Mouse (Mus musculus): ENCODE measurements around the gene Gfra4.

Gene Gfra4

DNA sequence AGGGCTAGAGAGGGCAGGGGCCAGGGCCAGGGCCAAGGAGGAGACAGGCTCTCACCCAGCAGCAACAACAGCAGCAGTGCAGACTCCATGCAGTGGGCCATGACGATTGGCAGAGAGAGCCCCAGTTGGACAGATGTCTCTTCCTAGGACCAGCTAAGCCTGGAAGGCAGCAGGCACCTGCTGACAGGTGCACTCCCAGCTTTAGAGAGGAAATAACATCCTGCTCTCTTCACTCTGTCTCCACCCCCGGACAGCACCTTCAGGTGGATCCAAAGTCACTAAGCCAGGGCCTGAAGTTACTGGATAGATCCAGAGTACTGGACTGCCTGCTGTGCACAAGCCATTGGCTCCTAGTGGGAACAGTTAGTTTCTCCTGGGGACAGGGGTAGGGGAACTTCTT, at the start of gene Gfra4:
Gene Gfra4 (minus strand): TSS at position 101 of the 400 bp plus-strand sequence.
- DNase-seq = no peak

DNA sequence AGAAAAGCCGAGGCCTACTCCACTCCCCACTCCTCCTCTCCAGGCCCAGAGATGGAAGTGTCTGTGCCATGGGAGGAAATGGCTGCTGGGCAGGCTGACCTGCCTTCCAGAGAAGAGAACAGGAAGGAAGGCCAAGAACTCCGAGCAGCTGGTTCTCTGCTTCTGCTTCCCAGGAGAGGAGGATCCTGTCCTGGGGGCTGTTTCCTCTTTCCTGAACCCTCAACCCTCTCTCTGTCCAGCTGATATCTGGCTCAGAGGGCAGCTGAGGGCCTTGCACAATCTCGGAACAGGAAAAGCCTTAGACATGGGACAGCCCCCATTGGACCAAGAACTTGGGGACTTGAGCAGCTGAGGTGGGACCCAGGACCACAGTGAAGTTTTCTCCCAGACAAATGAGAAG, 48.0 kb upstream of the Gfra4 start:
- DNase-seq = peak; percentile 19

DNA sequence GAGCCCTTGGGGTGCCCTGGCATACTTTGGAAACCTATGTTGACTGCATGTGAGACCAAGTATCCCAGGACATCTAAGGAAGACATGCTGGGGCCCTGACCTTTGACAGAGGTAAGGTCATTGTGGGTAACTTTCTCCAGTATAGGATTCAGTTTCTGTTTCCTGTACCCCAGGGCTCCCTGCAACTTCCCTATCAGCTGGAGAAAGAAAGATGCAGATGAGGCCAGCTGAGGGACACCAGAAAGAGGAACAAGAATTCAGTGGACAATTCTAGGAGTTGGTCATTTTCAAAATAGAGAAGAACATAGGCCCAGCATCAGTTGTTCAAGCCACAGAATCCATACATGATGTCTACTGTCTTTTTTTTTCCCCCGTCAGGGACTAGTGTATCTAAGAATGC, 46.7 kb upstream of the Gfra4 start:
- DNase-seq = no peak

DNA sequence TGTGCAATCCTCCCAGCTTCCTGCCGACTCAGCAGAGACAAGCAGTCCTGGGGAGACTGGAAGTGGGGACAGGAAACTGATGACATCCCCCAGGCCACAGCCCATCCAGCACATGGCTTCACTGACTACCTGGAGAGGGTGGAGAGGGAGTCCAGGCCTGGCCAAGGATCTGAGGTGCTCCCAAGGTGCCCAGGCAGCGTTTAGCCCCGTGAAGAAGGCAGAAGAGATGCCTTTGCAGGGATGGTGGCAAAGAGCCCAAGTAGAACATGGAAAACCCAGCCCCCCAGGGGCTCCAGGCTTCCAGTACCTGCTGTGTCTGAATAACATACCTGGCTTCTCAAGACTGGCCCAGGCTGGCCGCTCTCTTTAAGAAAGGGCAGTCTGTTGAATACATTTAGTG, 45.7 kb upstream of the Gfra4 start:
- no peak for DNase-seq

DNA sequence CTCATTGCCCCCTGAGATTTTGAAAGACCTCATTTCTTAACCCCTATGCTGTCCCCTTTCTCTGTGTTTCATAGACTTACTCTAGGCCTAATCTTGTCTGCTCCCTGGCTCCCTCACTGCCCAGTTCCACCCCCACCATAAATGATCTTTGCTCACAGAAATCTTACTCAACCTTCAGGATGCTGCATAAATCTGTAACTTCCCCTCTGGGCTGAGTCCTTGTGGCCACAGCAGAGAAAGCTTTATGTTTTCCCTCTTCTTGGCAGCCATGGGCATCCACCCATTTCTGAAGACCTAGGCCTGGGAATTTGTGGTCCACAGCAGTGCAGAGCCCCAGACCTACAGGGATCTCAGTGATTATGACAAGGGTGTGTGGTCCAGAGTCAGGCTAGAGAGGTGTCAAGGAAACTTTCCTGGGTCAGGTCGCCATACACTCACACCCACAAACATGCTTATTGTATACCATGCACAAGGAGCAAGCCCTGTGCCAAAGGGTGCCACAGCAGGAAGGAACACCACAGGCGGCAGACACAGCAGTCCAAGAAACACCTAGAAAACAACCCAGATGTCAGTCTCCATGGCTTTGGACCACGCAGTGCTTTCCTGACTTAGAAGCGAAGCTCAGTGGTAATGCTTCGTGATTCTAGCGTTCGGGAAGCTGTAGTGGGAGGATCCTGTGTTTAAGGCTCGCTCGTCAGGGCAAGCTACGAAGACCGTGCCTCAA, 43.9 kb upstream of the Gfra4 start, which contains the start of gene Siglec1:
Gene Siglec1 (minus strand): TSS at position 99 of the 724 bp plus-strand sequence.
- DNase-seq = no peak

DNA sequence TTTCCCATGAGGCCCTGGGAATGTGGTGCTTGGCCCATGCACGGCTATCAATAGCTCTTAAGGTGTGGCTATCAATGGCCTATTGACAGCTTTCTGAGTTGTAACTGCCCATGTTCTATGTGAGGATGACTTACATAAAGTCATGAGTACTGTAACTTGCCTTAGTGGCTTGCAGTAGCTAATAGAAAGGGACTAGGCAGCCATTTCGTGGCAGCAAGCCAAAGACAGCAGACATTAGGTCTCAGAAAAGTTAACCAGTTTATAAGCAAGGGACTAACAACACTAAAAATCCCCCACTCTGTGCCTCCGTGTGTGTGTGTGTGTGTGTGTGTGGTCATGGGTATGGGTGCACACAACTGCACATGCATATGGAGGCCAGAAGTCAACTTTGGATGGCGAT, 41.3 kb upstream of the Gfra4 start:
- no peak for DNase-seq

DNA sequence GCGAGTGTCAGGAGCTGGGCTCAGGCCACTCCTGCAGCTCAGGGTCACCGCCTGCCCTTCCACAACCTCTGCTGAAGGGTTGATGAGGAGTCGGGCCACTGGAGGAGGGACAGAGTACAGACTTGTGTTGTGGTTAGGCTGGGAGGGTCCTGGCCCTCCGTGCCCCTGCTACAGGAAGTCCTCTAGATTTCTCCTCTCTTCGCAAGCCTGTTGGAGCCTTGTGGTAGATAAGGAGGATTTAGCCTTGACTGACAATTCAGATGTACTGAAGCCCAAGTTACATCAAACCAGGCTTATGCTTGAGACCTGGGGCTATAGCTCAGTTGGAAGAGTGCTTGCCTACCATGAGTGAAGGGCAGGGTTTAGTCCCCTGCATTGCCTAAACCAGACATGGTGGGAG, 37.6 kb upstream of the Gfra4 start:
- DNase-seq = no peak

DNA sequence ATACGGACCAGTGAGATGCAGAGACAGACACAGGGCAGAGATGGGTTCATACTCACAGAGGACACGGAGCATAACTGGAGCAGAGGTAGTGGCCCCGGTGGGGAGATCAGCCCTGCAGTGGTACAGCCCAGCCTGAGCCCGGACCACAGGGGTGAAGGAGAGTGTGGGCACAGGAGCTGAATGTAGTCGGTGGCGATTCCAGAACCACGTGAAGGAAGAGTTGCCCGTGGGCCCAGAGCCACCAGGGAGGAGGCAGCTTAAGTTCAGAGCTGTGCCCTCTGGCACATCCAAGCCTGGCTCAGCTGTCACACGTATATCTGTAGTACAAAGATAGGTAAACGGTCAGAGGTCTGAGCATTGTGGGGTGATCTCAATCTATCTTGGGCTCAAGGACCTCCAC, 29.6 kb upstream of the Gfra4 start:
- DNase-seq = no peak

DNA sequence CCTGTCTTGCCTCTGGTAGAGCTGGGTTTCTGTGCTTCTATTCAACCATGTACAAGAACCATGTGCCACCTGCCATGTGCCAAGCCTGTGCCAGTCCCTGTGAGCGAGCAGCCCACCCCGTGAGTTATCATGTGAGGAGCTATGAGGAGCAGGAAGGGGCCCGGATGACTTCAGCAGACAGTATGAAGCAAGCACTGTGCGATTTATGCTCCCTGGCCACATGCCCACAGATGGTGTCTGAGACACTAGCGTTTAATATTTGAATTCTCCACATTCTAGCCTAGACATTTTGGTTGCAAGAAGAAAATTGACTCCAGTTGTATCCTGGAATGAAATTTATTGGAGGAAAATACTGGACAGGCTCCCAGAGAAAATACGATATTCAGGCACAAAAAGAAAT, 24.6 kb upstream of the Gfra4 start:
- peak; percentile 64 for DNase-seq

DNA sequence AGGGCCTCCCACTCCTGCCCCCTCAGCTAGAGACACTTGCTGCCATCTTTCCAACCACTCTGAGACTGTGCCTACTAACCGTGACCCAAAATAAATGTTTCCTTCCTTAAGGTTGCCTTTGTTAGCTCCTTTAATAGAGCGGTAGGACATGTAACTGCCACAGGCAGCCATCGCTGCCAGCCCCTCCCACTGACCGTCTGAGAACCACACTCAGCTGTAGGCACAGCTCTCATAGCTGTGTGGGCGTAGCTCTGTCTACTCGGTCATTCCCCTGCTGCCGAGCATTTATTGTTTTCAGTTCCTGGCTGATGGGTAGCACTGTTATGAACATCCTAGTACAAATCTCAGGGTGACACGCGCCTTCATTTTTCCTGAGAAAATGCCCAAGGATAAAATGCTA, 23.5 kb upstream of the Gfra4 start:
- no peak for DNase-seq

DNA sequence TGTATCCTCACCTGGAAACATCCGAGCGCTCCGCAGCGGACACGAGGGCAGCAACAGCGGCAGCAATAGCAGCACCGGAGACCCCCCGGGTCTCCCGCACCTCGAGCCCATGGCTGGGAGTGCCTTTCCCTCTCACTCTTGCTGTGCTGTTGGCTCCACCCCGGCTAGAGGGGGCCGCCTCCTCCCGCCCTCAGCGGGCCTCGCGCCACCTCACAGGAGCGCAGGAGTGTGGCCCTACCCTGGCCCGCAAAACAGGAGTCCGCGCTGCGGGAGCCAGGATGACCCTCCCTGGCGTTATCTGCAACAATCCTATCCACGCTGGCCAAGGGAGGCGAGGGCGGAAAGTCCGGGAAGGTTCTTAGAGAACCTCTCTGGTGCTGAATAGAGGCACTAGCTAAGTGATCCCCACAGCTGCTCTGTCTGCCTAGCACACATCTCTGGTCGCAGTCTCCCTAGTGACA, 20.5 kb upstream of the Gfra4 start, which contains the start of gene Adam33:
Gene Adam33 (minus strand): TSS at position 411 of the 461 bp plus-strand sequence.
- peak; percentile 54 for DNase-seq

DNA sequence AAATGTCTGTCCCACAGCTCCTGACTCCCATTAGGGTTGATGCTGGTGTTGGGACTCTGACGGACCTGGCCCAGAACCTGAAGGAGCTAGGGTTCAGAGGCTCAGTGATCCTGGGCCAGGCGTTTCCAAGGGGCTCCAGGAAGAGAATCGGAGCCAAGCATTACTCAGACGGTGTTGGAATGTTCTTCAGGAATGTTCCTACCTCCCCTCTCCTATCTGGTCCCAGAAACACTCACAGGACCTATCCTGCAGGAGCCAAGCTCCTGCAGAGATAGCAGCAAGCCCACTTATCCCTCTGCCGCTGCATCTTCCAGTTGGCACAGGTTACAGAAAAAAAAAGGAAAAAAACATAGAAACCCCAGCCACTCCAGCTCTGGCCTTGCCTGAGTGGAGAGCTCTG, 18.7 kb upstream of the Gfra4 start:
- DNase-seq = no peak

DNA sequence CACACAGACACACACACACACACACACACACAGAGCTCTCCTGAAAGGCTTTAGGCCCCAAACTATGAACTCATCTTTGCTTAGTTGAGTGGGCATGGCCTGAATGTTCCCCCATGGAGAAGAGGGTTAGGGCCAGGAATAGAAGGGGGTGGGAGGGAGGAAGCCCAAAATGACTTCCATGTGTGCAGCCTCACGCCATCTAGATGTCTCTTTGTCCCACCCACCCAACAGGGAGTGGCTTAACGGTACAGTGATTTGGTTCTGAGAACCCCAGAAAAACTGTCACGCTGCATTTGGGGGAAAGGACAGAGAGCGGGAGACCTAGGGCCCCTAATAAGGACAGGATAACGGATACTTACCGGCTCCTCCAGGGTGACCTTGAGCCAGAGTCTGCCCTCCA, 17.9 kb upstream of the Gfra4 start:
- no peak for DNase-seq

DNA sequence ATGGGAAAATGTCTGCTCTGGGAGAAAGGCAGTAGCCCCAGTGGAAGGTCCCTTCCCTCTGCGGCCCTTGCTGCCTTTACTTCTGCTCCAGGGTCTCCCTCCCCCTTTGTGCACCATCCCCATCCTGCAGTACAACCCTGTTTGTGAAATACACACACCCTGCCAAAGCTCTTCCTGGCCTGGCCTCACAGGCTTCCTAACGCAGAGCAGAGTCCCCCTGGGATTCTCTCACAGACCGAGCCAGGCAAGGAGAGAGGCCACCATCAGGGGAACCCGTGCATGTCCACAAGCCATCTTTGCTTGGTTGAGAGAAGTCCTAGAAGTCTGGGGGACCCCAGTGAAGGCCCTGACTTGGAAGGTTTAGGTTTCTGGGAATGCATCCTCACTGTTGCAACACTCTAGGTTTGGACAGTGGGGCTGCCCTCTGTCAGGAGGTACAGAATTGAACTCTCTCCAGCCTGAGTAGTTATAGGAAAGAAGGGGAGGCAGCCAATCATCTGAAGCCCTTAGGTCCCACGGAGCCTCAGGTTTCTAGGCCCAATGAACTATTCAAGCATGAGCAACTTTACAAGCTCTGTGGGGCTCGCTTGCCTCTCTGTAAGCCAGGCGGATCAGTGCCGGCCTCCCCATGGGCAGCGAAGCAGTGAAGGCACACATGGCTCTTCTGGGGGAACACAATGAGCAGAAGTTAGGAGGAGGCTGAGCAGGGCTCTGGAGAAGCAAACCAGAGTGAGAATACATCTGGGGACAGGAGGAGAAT, 17.1 kb upstream of the Gfra4 start:
- peak; percentile 27 for DNase-seq

DNA sequence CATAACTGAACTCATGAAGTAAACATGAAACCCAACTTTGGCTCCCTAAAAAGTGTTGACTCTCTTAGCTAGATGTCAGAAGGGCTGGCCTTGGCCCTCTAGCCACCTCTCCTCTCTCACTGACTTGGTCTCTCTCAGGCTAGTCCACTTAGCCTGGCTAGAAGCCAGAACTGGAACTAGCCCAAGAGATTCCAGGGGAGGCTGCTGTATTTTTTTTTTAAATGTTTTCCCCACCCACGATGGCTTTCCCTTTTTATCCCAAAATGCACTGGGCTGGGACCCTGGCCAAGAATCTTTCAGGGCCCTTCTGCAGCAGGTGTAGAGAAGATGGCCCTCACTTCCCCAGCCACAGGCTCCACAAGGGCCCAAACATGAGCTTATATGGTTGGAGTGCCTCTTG, 16.5 kb upstream of the Gfra4 start:
- peak; percentile 88 for DNase-seq

DNA sequence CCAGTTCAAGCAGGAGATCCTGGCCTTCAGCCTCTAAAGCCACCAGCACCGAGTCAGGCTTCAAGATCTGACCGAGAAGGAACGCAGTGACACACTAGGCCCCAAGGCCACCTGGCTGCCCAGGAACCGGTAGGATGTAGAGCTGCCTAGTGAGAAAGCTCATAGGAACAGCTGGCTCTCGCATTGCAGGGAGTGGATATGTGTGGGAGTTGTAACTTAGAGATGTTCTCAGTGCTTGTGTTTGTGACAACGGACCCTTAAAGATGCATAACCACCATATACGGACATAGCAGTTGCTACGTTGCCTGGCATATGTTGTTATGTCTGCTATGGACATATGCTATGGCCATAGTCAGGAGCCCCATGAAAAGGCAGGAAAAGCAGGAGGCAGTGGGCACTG, 15.8 kb upstream of the Gfra4 start:
- DNase-seq = no peak

DNA sequence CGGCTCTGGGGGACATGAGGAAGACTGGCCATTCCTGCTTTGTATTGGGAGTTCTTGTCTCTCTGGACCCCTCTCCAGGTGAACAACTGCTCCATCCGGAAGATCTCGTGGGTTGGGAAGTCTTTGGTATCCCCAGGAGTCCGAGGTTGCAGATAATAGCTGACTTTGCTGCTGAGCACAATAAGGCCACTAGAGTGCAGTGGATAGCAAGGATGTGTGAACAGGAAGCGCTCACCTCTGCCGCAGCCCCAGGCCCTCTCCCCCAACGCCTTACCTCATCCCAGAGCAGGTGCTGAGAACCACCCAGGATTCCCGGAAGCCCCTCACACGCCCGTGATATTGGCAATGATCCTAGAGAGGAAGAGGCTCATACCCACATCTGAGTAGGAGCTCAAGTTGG, 13.3 kb upstream of the Gfra4 start:
- DNase-seq = no peak

DNA sequence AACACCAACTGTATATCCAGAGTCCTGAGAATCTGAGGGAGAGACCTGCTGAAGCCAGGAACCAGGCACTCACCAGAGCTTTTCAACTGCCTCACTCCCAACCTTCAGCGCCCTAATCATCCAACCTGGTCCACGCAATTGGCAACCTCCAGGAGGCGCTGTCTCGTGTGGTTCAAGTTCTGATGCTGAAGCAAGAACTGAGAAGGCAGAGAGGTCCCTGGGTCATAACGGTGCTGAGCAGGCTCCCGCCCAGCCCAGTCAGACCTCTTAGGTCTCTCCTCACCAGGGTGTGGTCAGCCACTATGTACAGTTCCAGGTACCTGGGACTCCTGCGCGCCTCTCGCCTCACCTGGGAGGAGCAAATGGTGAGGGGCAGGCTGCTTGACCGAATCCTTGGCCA, 12.7 kb upstream of the Gfra4 start:
- peak; percentile 78 for DNase-seq

DNA sequence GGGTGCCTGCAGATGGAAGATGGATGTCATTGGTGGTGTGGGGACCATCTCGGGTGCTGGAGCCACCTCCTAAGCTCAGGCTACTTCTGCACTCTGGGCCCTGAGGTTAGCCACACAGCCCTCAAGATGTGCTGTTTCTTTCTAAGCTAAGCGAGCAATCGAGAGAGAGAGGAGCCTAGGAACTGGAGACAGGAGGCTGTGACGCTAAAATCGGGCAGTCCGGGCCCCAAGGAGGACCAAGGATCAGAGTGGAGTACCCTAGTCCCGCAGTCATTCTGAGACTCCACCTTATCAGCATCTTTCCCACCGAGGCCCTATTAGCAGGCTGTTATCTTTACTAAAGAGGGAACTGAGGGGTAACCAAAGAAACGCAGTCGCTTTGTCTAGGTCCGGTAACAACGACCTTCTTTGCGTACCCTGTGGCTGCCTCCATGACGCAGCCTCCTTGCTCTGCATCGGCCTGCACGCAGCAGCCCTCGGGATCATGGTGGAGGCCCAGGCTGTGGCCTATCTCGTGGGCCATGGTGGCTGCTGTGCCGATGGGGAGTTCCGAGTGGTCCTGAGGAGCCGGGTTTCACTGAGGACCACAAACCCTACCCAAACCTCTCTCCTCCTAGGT, 11.9 kb upstream of the Gfra4 start:
- no peak for DNase-seq

DNA sequence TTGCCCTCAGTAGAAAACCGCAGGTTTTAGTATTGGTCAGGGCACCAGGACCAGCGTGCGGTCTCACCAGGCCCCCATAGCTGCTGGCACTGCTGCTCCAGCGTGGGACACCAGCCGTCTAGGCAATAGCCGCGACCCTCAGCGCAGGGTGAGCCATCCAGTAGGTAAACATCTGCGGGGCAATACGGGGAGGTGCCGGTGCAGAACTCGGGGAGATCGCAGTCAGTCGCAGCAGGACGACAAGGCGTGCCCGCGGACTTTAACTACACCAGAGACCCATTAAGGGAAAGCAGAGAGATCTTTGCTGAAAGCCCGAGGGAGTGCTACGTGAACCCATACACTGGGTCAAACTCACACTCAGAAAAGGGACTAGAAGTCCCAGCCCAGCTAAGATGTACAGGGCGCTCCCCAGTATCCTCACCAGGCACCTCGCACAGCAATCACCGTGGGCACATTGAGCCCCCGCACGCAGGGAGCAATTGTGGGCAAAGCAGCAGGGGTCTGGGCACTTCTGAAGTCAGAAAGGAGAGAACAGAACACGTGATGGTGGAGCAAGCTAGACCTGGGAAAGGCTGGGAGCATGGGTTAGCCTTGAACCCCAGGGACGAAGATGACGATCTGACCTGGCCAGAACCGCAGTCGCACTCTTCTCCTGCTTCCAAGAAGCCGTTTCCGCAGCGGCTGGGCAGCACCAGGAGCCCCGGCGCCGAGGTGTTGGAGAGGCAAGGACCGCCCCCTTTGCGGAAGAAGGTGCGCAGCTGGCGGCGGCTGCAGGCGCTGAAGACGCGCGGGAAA, 11.2 kb upstream of the Gfra4 start:
- no peak for DNase-seq

DNA sequence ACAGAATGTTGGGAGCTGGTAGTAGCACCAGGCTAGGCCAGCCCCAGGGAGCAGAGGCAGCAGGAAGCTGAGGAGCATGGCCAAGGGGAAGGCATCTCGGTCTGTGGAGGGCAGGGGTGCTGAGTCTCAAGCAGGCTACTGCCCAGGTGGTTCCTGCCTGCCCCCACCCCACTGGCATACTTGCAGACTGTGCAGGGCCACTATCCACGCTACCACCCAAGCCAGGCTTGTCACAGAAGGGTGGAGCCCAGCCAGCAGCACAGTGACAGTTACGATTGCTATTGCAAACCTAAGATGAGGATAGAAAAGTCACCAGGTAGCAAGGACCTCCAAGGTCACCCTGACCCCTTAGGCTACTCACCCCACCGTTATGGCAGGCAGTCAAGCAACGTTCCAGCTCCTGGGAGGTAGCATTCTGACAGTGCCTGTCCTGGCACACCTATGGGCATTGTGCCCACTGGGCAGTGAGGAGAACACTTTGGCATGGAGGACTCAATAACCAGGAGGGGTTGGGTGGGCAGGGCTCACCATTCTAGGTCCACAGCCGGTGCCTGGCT, 10.1 kb upstream of the Gfra4 start:
- no peak for DNase-seq

DNA sequence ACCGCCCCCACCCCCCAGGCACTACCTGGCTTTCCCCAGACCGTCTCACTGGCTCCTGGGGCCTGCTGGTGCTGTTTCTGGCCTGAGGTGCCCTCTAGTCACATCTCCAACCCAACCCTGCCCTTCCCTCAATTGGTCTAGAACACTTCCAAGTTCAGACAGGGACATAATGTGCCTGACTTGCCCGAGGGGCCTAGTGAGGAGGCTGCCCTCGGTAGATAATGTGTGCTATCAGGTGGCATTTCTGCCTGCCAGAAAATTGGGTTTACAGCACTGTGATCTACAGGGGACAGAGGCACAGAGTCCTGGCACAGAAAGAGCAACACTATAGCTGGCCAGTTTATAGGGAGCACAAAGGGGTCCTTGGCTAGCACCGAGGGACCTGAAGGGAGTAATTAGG, 9.2 kb upstream of the Gfra4 start:
- DNase-seq = no peak

DNA sequence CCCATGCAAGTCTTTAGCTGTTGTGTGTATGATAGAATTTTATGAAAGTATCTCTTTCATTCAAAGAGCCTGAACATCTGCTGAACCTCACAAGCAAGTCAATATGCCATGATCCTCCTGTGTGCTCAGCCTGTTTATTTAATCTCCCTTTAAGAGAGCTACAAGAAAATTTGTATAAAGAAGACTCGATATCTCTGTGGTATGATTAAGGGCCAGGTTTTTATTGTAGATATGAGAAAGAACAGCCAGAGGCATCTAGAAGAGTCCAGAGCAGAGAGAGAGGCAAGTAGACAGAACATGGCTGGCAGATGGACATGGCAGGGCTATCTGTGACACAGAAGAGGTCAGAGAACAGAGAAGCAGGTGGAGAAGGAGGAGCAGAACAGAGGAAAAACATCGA, 3.1 kb upstream of the Gfra4 start:
- DNase-seq = no peak
